Mouse (Mus musculus) megakaryocyte, embryonic 14.5 days (primary cell): Measurements from ENCODE around the gene Frmd5.

Source experiments
- FLI1 ChIP-seq: IDR thresholded peaks from 2 replicates; pipeline ENCODE4 v1.6.1; 2012; ENCODE audit warnings: low read length, inconsistent platforms, mixed read lengths
- GATA1 ChIP-seq: IDR thresholded peaks from 3 replicates; pipeline ENCODE4 v1.6.1; 2012; ENCODE audit warnings: mixed read lengths, low read length, inconsistent platforms, borderline replicate concordance

- TF ChIP-seq FLI1 (no peak), GATA1 (no peak)
Observed at GRCm38 (mm10) chr2:121711748-121712384, 95.0 kb downstream of the Frmd5 start.
